Mouse (Mus musculus) c-Kit-positive CD71-positive TER-119-positive erythroid progenitor cells, embryonic 14.5 days (primary cell): Measurements from ENCODE around the gene Fam83g.

Experiments used
- DNase-seq: peaks from one replicate; pipeline ENCODE4 v3.0.0-alpha.2; 2013; ENCODE audit warnings: low spot score

The Fam83g gene

GRCm38 (mm10) chr11:61652216-61652615 lies 31.7 kb upstream of the Fam83g start:
- no peak for DNase-seq

- DNase-seq, result no peak
Measured at GRCm38 (mm10) chr11:61652686-61653447, 31.0 kb upstream of the Fam83g start, which contains the start of gene Grap. TSS of gene Grap (plus strand) at chr11:61653265.

- no peak for DNase-seq
Measured at GRCm38 (mm10) chr11:61653568-61653967, 30.3 kb upstream of the Fam83g start.

GRCm38 (mm10) chr11:61654786-61655311 lies 29.0 kb upstream of the Fam83g start:
- no peak for DNase-seq

GRCm38 (mm10) chr11:61655649-61656048 lies 28.2 kb upstream of the Fam83g start:
- DNase-seq, result no peak

- DNase-seq, result no peak
Measured at GRCm38 (mm10) chr11:61656148-61656850, 27.6 kb upstream of the Fam83g start.

GRCm38 (mm10) chr11:61657432-61657831 lies 26.5 kb upstream of the Fam83g start:
- DNase-seq, result no peak

GRCm38 (mm10) chr11:61658360-61658922 lies 25.4 kb upstream of the Fam83g start:
- no peak for DNase-seq

- DNase-seq, result no peak
Measured at GRCm38 (mm10) chr11:61659011-61659858, 24.7 kb upstream of the Fam83g start.

- no peak for DNase-seq
Measured at GRCm38 (mm10) chr11:61660001-61660400, 23.9 kb upstream of the Fam83g start.

- DNase-seq, result no peak
Measured at GRCm38 (mm10) chr11:61660806-61661392, 23.0 kb upstream of the Fam83g start.

GRCm38 (mm10) chr11:61662189-61662588 lies 21.7 kb upstream of the Fam83g start:
- DNase-seq, result no peak

GRCm38 (mm10) chr11:61665401-61665800 lies 18.5 kb upstream of the Fam83g start:
- DNase-seq, result no peak

- peak; percentile 27 for DNase-seq
Measured at GRCm38 (mm10) chr11:61665991-61666799, 17.7 kb upstream of the Fam83g start.

GRCm38 (mm10) chr11:61667248-61667647 lies 16.6 kb upstream of the Fam83g start:
- no peak for DNase-seq

- no peak for DNase-seq
Measured at GRCm38 (mm10) chr11:61667782-61668181, 16.1 kb upstream of the Fam83g start.

GRCm38 (mm10) chr11:61669492-61670490 lies 14.1 kb upstream of the Fam83g start:
- DNase-seq, result no peak

GRCm38 (mm10) chr11:61671781-61672383 lies 12.0 kb upstream of the Fam83g start:
- DNase-seq, result no peak

- DNase-seq, result no peak
Measured at GRCm38 (mm10) chr11:61673686-61674085, 10.2 kb upstream of the Fam83g start.
